Mouse (Mus musculus): ENCODE measurements at regions not wholly inside any gene's neighbourhood (a gene's known extent, or its start where the extent isn't known, plus 50 kb on each side); places are given as distances from the start of the nearest gene placed in this dataset.
A peak's percentile ranks its signal among the peaks of the same experiment; 100 is the strongest.

DNA sequence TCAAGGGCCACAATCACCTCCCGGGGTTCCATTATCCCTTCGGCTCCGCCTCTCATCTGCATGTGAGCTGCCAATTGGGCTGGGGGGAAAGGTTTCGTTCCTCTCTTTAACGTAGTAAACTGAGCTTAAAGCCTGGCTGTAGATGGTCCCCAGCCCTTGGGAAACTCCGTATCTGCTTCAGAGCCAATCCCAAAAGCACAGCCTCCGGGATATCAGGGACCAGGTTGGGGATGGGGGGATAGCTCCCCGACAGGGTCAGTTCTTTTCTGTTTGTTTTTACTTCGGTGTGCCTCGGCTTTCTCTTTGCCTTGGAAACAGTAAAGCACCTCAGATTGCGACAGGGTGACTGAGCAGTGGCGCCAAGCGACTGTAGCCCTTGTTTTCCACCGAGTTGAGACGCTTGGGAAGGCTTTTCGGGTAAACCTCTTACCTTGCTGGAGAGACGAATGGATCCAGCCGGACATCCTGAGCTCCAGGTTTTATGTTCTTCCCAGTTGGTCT is 64.5 kb downstream of the Tfap2c start:
- peak overlapping the region; percentile 52 for H3K4me2 ChIP-seq (ENCODE audit: low read depth, low read length)
- H3K9ac ChIP-seq (replicated peaks; ENCODE audit: low read depth, low read length) = 0 out of 2 replicates have a peak overlapping the region, but pooled peaks have one; percentile 7
- H3K4me1 ChIP-seq (ENCODE audit: control insufficient read depth, insufficient read depth, low read length) = peaks cover 5% of the 10 kb centered on the region; the same call in 1 of the 2 replicates
- WGBS = under 1% methylated on average over 18 of the region's 18 CpGs
- no peaks in the 10 kb centered on the region for H3K9me3 ChIP-seq (ENCODE audit: control insufficient read depth, low read length)
- H3K36me3 ChIP-seq (ENCODE audit: control insufficient read depth, insufficient read depth, low read length) = no peaks in the 10 kb centered on the region
- H3K4me3 ChIP-seq (ENCODE audit: low read depth, low read length) = peak overlapping the region; percentile 17
- H3K27ac ChIP-seq (ENCODE audit: low read depth, low read length) = no peak overlapping the region
- peaks cover 9% of the 10 kb centered on the region for H3K27me3 ChIP-seq (ENCODE audit: control insufficient read depth, insufficient read depth, low read length)
- no peak for ATAC-seq (ENCODE audit: low read depth)

GRCm38 (mm10) chr2:172615148-172615547 is 65.8 kb downstream of the Tfap2c start:
- no peak overlapping the region for H3K4me3 ChIP-seq (ENCODE audit: low read depth, low read length)
- peaks cover 5% of the 10 kb centered on the region; the same call in 1 of the 2 replicates for H3K4me1 ChIP-seq (ENCODE audit: control insufficient read depth, insufficient read depth, low read length)
- peaks cover 9% of the 10 kb centered on the region for H3K27me3 ChIP-seq (ENCODE audit: control insufficient read depth, insufficient read depth, low read length)
- H3K4me2 ChIP-seq (ENCODE audit: low read depth, low read length) = no peak overlapping the region
- H3K9ac ChIP-seq (replicated peaks; ENCODE audit: low read depth, low read length) = no peak overlapping the region
- 0 out of 2 replicates have a peak, but pooled peaks have one; percentile 17 for ATAC-seq (ENCODE audit: low read depth)
- H3K9me3 ChIP-seq (ENCODE audit: control insufficient read depth, low read length) = no peaks in the 10 kb centered on the region
- 40% methylated on average over 2 of the region's 2 CpGs for WGBS
- no peak overlapping the region for H3K27ac ChIP-seq (ENCODE audit: low read depth, low read length)
- no peaks in the 10 kb centered on the region for H3K36me3 ChIP-seq (ENCODE audit: control insufficient read depth, insufficient read depth, low read length)

DNA sequence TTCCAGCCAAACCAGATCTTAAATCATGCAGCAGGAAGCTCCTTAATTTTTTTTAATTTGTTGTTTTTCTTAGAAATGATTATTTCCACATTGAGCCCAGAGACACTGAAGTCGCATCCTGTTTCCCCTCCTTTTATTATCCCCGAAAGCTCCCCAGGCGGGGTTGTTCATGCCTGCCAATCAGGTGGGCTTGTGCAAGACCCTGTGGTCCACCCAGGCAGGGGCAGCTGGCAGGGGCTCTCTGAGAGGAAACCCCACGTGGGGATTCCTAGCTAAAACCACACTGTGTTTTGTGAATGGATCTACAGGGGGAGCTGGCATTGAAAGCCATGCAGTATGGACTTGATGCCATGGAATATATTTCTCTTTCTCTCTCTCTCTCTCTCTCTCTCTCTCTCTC is 66.2 kb downstream of the Tfap2c start:
- Histone ChIP-seq H3K9me3 (ENCODE audit: control insufficient read depth, low read length) (no peaks in the 10 kb centered on the region), H3K4me3 (ENCODE audit: low read depth, low read length) (no peak overlapping the region), H3K9ac (replicated peaks; ENCODE audit: low read depth, low read length) (no peak overlapping the region), H3K36me3 (ENCODE audit: control insufficient read depth, insufficient read depth, low read length) (no peaks in the 10 kb centered on the region), H3K4me2 (ENCODE audit: low read depth, low read length) (no peak overlapping the region), H3K4me1 (ENCODE audit: control insufficient read depth, insufficient read depth, low read length) (peaks cover 5% of the 10 kb centered on the region; the same call in 1 of the 2 replicates), H3K27ac (ENCODE audit: low read depth, low read length) (no peak overlapping the region), H3K27me3 (ENCODE audit: control insufficient read depth, insufficient read depth, low read length) (peaks cover 9% of the 10 kb centered on the region)
- no peak for ATAC-seq (ENCODE audit: low read depth)
- 20% methylated on average over 4 of the region's 4 CpGs for WGBS

DNA sequence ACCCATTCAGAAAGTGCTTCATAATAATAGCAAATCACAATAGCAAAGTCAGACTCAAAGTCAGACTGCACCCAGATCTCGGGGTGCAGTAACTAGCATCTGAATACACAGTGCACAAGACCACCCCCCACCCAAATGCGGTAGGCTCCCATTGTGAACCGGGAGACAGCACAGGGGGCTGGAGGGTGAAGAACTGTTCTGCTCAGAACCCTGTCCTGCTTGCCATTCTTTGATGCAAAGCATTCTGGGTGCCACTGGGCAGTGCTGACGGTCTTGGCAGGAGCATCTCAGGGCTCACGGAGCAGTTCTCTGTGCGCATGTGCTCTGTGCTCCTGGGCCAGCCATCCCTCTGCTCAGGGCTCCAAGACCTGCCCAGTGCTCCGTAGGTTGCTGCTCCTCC is 69.8 kb downstream of the Tfap2c start:
- H3K4me1 ChIP-seq (ENCODE audit: control insufficient read depth, insufficient read depth, low read length) = no peaks in the 10 kb centered on the region
- no peak overlapping the region for H3K4me3 ChIP-seq (ENCODE audit: low read depth, low read length)
- H3K27ac ChIP-seq (ENCODE audit: low read depth, low read length) = no peak overlapping the region
- H3K9me3 ChIP-seq (ENCODE audit: control insufficient read depth, low read length) = no peaks in the 10 kb centered on the region
- H3K36me3 ChIP-seq (ENCODE audit: control insufficient read depth, insufficient read depth, low read length) = no peaks in the 10 kb centered on the region
- peaks cover 8% of the 10 kb centered on the region; the same call in 1 of the 2 replicates for H3K27me3 ChIP-seq (ENCODE audit: control insufficient read depth, insufficient read depth, low read length)
- H3K9ac ChIP-seq (replicated peaks; ENCODE audit: low read depth, low read length) = no peak overlapping the region
- ATAC-seq (ENCODE audit: low read depth) = no peak
- no peak overlapping the region for H3K4me2 ChIP-seq (ENCODE audit: low read depth, low read length)
- 81% methylated on average over 7 of the region's 7 CpGs for WGBS

GRCm38 (mm10) chr2:172620001-172620400 is 70.6 kb downstream of the Tfap2c start:
- Histone ChIP-seq H3K27me3 (ENCODE audit: control insufficient read depth, insufficient read depth, low read length) (peaks cover 4% of the 10 kb centered on the region; the same call in 1 of the 2 replicates), H3K36me3 (ENCODE audit: control insufficient read depth, insufficient read depth, low read length) (no peaks in the 10 kb centered on the region), H3K4me1 (ENCODE audit: control insufficient read depth, insufficient read depth, low read length) (no peaks in the 10 kb centered on the region), H3K4me2 (ENCODE audit: low read depth, low read length) (no peak overlapping the region), H3K9ac (replicated peaks; ENCODE audit: low read depth, low read length) (no peak overlapping the region), H3K4me3 (ENCODE audit: low read depth, low read length) (no peak overlapping the region), H3K27ac (ENCODE audit: low read depth, low read length) (no peak overlapping the region), H3K9me3 (ENCODE audit: control insufficient read depth, low read length) (no peaks in the 10 kb centered on the region)
- no peak for ATAC-seq (ENCODE audit: low read depth)
- WGBS = 66% methylated on average over 5 of the region's 5 CpGs

DNA sequence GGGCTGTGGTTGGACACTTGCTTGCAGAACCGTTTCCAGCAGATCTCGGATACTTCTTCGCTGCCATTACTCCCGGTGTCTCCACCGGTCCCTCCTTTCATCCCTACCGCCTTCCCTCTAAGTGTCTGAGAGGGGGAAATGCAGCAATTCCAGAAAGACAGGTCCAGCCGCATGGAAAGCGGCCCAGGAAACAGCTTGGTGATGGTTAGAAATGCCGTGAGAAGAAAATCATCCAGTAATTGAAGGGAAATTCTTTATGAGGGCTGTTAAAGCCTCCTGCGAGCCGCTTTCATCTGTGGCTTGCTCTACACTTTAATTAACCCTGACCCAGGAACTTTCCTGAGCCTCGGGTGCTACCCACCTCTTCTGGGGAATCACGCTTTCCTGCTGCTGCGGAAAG is 74.3 kb downstream of the Tfap2c start:
- 7% methylated on average over 14 of the region's 14 CpGs for whole genome bisulfite sequencing
- no peak overlapping the region for H3K27ac ChIP-seq (ENCODE audit: low read depth, low read length)
- H3K4me1 ChIP-seq (ENCODE audit: control insufficient read depth, insufficient read depth, low read length) = no peaks in the 10 kb centered on the region
- no peak overlapping the region for H3K4me2 ChIP-seq (ENCODE audit: low read depth, low read length)
- H3K4me3 ChIP-seq (ENCODE audit: low read depth, low read length) = no peak overlapping the region
- H3K27me3 ChIP-seq (ENCODE audit: control insufficient read depth, insufficient read depth, low read length) = 0 out of 2 replicates have a peak, but pooled peaks cover 2% of the 10 kb centered on the region
- no peak for ATAC-seq (ENCODE audit: low read depth)
- no peaks in the 10 kb centered on the region for H3K36me3 ChIP-seq (ENCODE audit: control insufficient read depth, insufficient read depth, low read length)
- H3K9me3 ChIP-seq (ENCODE audit: control insufficient read depth, low read length) = no peaks in the 10 kb centered on the region
- no peak overlapping the region for H3K9ac ChIP-seq (replicated peaks; ENCODE audit: low read depth, low read length)

DNA sequence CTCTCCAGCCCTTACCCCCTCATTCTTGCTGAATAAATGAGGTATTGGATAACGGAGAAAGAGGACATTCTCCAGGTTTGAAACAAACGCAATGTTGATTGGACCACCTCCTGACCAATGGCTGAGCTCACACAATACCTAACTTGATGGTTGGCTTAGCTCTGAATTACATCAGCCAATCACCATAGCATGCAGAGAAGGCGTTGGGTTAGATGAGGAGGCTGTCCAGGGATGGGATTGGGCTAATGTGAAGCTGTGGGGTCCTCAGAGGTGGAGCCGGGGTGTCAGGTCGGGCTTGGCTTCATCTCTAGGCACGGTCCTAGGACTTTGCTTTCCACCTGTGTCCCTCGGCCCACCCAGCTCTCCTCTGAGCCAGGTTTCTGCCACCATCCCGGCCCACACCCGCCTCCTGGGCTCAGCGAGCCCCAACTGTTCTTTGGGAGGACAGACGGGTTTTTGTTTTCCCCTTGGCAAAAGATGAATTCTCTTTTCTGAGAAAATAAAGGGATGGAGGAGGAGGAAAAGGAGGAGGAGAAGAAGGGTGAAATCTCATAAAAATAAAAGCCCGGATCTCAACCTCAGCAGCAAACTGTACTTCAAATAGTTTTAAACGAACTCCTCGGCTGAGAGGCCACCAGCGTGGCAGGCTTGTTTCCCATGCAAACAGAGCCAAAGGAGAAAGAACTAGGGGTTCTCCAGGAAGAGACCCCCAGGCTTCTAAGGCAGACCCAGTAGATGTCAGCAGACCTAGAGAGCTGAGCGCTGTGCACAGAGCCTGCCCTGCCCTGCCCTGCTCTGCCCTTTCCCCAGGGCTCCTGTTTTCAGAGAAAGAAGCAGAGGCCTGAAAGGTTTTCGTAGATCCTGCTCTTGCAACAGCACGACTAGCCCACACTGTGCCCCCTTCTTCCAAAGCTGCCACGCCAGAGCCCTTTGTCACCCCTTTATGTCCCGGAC is 78.2 kb downstream of the Tfap2c start:
- WGBS = 72% methylated on average over 20 of the region's 20 CpGs
- Histone ChIP-seq H3K4me3 (ENCODE audit: low read depth, low read length) (no peak overlapping the region), H3K9ac (replicated peaks; ENCODE audit: low read depth, low read length) (no peak overlapping the region), H3K27ac (ENCODE audit: low read depth, low read length) (no peak overlapping the region), H3K27me3 (ENCODE audit: control insufficient read depth, insufficient read depth, low read length) (0 out of 2 replicates have a peak, but pooled peaks cover 2% of the 10 kb centered on the region), H3K36me3 (ENCODE audit: control insufficient read depth, insufficient read depth, low read length) (no peaks in the 10 kb centered on the region), H3K4me1 (ENCODE audit: control insufficient read depth, insufficient read depth, low read length) (no peaks in the 10 kb centered on the region), H3K9me3 (ENCODE audit: control insufficient read depth, low read length) (no peaks in the 10 kb centered on the region), H3K4me2 (ENCODE audit: low read depth, low read length) (no peak overlapping the region)
- ATAC-seq (ENCODE audit: low read depth) = no peak

DNA sequence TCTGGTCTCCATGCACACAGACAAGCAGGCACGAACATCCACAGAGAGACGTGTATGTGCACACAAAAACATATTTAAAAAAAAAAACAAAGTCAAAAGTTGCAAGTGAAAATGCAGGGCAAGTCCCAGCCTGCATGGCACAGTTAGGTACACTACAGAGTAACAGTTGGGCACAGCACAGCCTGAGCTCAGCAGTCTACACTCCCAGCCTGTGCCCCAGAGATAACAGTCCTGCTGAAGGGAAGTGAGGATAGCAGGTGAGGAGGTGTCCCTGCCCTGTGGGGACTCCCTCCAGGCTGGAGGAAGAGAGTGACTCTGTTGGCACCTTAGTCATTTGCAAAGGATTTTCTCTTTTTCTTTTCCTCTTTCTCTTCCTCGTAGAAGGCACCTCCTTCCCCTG is 80.9 kb downstream of the Tfap2c start:
- ATAC-seq (ENCODE audit: low read depth) = no peak

GRCm38 (mm10) chr2:172642616-172643015 is 93.2 kb downstream of the Tfap2c start:
- no peaks in the 10 kb centered on the region for H3K36me3 ChIP-seq (ENCODE audit: control insufficient read depth, insufficient read depth, low read length)
- no peaks in the 10 kb centered on the region for H3K9me3 ChIP-seq (ENCODE audit: control insufficient read depth, low read length)
- no peak overlapping the region for H3K27ac ChIP-seq (ENCODE audit: low read depth, low read length)
- H3K4me3 ChIP-seq (ENCODE audit: low read depth, low read length) = no peak overlapping the region
- H3K9ac ChIP-seq (replicated peaks; ENCODE audit: low read depth, low read length) = no peak overlapping the region
- no peak overlapping the region for H3K4me2 ChIP-seq (ENCODE audit: low read depth, low read length)
- 45% methylated on average over 11 of the region's 11 CpGs for WGBS
- no peak for ATAC-seq (ENCODE audit: low read depth)
- no peaks in the 10 kb centered on the region for H3K27me3 ChIP-seq (ENCODE audit: control insufficient read depth, insufficient read depth, low read length)
- peaks cover 3% of the 10 kb centered on the region; the same call in 1 of the 2 replicates for H3K4me1 ChIP-seq (ENCODE audit: control insufficient read depth, insufficient read depth, low read length)

More for the DNA sequence above, 80.9 kb downstream of the Tfap2c start:
- H3K4me2 ChIP-seq (ENCODE audit: low read depth, low read length) = no peak overlapping the region
- WGBS = 73% methylated on average over 3 of the region's 3 CpGs
- H3K27ac ChIP-seq (ENCODE audit: low read depth, low read length) = no peak overlapping the region
- no peaks in the 10 kb centered on the region for H3K36me3 ChIP-seq (ENCODE audit: control insufficient read depth, insufficient read depth, low read length)
- H3K9ac ChIP-seq (replicated peaks; ENCODE audit: low read depth, low read length) = no peak overlapping the region
- H3K27me3 ChIP-seq (ENCODE audit: control insufficient read depth, insufficient read depth, low read length) = no peaks in the 10 kb centered on the region
- H3K9me3 ChIP-seq (ENCODE audit: control insufficient read depth, low read length) = no peaks in the 10 kb centered on the region
- H3K4me1 ChIP-seq (ENCODE audit: control insufficient read depth, insufficient read depth, low read length) = no peaks in the 10 kb centered on the region
- H3K4me3 ChIP-seq (ENCODE audit: low read depth, low read length) = no peak overlapping the region
